Mouse (Mus musculus): ENCODE measurements around the gene Srsf10. TPM values are rescaled to one million over a fixed set of nuclear protein-coding genes. Genes with fewer than 3 reads are reported as not detected.

Srsf10 gene
- polyA plus RNA-seq, 1 experiment = 28.6 TPM

- Histone ChIP-seq H3K36me3 (ENCODE audit: control insufficient read depth) (peaks cover 12% of the 10 kb centered on the region), H3K4me1 (ENCODE audit: control insufficient read depth) (peaks cover 80% of the 10 kb centered on the region), H3K4me3 (replicated peaks) (peak overlapping the region; percentile 51), H3K9me3 (ENCODE audit: control insufficient read depth, low read length) (no peaks in the 10 kb centered on the region), H3K27me3 (ENCODE audit: control insufficient read depth) (no peaks in the 10 kb centered on the region)
- TF ChIP-seq TAL1 (IDR thresholded peaks at IDR 0.05; ENCODE audit: low read length) (peak; percentile 49), GATA1 (IDR thresholded peaks at IDR 0.05; ENCODE audit: low read length) (peak; percentile 64)
Observed at GRCm38 (mm10) chr4:135851942-135852341, 3.6 kb upstream of the Srsf10 start.

- Histone ChIP-seq H3K36me3 (ENCODE audit: control insufficient read depth) (peaks cover 29% of the 10 kb centered on the region), H3K9me3 (ENCODE audit: control insufficient read depth, low read length) (no peaks in the 10 kb centered on the region), H3K27me3 (ENCODE audit: control insufficient read depth) (no peaks in the 10 kb centered on the region), H3K4me1 (ENCODE audit: control insufficient read depth) (peaks cover 83% of the 10 kb centered on the region), H3K4me3 (replicated peaks) (peak overlapping the region; percentile 74)
- TF ChIP-seq GATA1 (IDR thresholded peaks at IDR 0.05; ENCODE audit: low read length) (no peak), TAL1 (IDR thresholded peaks at IDR 0.05; ENCODE audit: low read length) (no peak)
Observed at GRCm38 (mm10) chr4:135853987-135854546, 1.5 kb upstream of the Srsf10 start.

- Histone ChIP-seq H3K4me1 (ENCODE audit: control insufficient read depth) (peaks cover 84% of the 10 kb centered on the region), H3K36me3 (ENCODE audit: control insufficient read depth) (peaks cover 35% of the 10 kb centered on the region), H3K27me3 (ENCODE audit: control insufficient read depth) (no peaks in the 10 kb centered on the region), H3K4me3 (replicated peaks) (peak overlapping the region; percentile 74), H3K9me3 (ENCODE audit: control insufficient read depth, low read length) (no peaks in the 10 kb centered on the region)
- no peak for TF ChIP-seq GATA1 (IDR thresholded peaks at IDR 0.05; ENCODE audit: low read length)
- TF ChIP-seq TAL1 (IDR thresholded peaks at IDR 0.05; ENCODE audit: low read length) = no peak
Observed at GRCm38 (mm10) chr4:135854630-135855029, 917 bp upstream of the Srsf10 start.

- Histone ChIP-seq H3K4me1 (ENCODE audit: control insufficient read depth) (peaks cover 84% of the 10 kb centered on the region), H3K9me3 (ENCODE audit: control insufficient read depth, low read length) (no peaks in the 10 kb centered on the region), H3K4me3 (replicated peaks) (peak overlapping the region; percentile 74), H3K27me3 (ENCODE audit: control insufficient read depth) (no peaks in the 10 kb centered on the region), H3K36me3 (ENCODE audit: control insufficient read depth) (peaks cover 39% of the 10 kb centered on the region)
- no peak for TF ChIP-seq TAL1 (IDR thresholded peaks at IDR 0.05; ENCODE audit: low read length)
- no peak for TF ChIP-seq GATA1 (IDR thresholded peaks at IDR 0.05; ENCODE audit: low read length)
Observed at GRCm38 (mm10) chr4:135855080-135855479, 467 bp upstream of the Srsf10 start.

- no peaks in the 10 kb centered on the region for H3K27me3 ChIP-seq (ENCODE audit: control insufficient read depth)
- peak overlapping the region; percentile 74 for H3K4me3 ChIP-seq (replicated peaks)
- peaks cover 48% of the 10 kb centered on the region for H3K36me3 ChIP-seq (ENCODE audit: control insufficient read depth)
- no peaks in the 10 kb centered on the region for H3K9me3 ChIP-seq (ENCODE audit: control insufficient read depth, low read length)
- peaks cover 79% of the 10 kb centered on the region for H3K4me1 ChIP-seq (ENCODE audit: control insufficient read depth)
- TF ChIP-seq TAL1 (IDR thresholded peaks at IDR 0.05; ENCODE audit: low read length) (no peak), GATA1 (IDR thresholded peaks at IDR 0.05; ENCODE audit: low read length) (no peak)
Observed at GRCm38 (mm10) chr4:135856223-135857091, 910 bp downstream of the Srsf10 start.

GRCm38 (mm10) chr4:135857597-135858186 lies 2.1 kb downstream of the Srsf10 start:
- TF ChIP-seq GATA1 (IDR thresholded peaks at IDR 0.05; ENCODE audit: low read length) (no peak), TAL1 (IDR thresholded peaks at IDR 0.05; ENCODE audit: low read length) (no peak)
- Histone ChIP-seq H3K27me3 (ENCODE audit: control insufficient read depth) (no peaks in the 10 kb centered on the region), H3K36me3 (ENCODE audit: control insufficient read depth) (peaks cover 61% of the 10 kb centered on the region), H3K4me1 (ENCODE audit: control insufficient read depth) (peaks cover 66% of the 10 kb centered on the region), H3K9me3 (ENCODE audit: control insufficient read depth, low read length) (no peaks in the 10 kb centered on the region), H3K4me3 (replicated peaks) (peak overlapping the region; percentile 74)

GRCm38 (mm10) chr4:135868996-135869395 lies 13.4 kb downstream of the Srsf10 start:
- TF ChIP-seq TAL1 (IDR thresholded peaks at IDR 0.05; ENCODE audit: low read length) = no peak
- no peak for TF ChIP-seq GATA1 (IDR thresholded peaks at IDR 0.05; ENCODE audit: low read length)
- Histone ChIP-seq H3K9me3 (ENCODE audit: control insufficient read depth, low read length) (no peaks in the 10 kb centered on the region), H3K27me3 (ENCODE audit: control insufficient read depth) (no peaks in the 10 kb centered on the region), H3K4me3 (replicated peaks) (no peak overlapping the region), H3K36me3 (ENCODE audit: control insufficient read depth) (peaks cover 88% of the 10 kb centered on the region), H3K4me1 (ENCODE audit: control insufficient read depth) (peaks cover 29% of the 10 kb centered on the region)

- peaks cover 83% of the 10 kb centered on the region for H3K36me3 ChIP-seq (ENCODE audit: control insufficient read depth)
Observed at GRCm38 (mm10) chr4:135870227-135871023, 14.9 kb downstream of the Srsf10 start.

More at GRCm38 (mm10) chr4:135870227-135871023, 14.9 kb downstream of the Srsf10 start:
- H3K27me3 ChIP-seq (ENCODE audit: control insufficient read depth) = no peaks in the 10 kb centered on the region
- no peaks in the 10 kb centered on the region for H3K9me3 ChIP-seq (ENCODE audit: control insufficient read depth, low read length)
- no peak for TF ChIP-seq GATA1 (IDR thresholded peaks at IDR 0.05; ENCODE audit: low read length)
- TF ChIP-seq TAL1 (IDR thresholded peaks at IDR 0.05; ENCODE audit: low read length) = no peak
- H3K4me1 ChIP-seq (ENCODE audit: control insufficient read depth) = peaks cover 44% of the 10 kb centered on the region
- peak overlapping the region; percentile 23 for H3K4me3 ChIP-seq (replicated peaks)
